Mouse (Mus musculus): ENCODE data around the gene Klf3.
"Not testable (repeated sequence)": the region's sequence is repeated elsewhere in the genome, so short reads cannot be mapped to it uniquely, and the experiment has no call there.

Gene Klf3

DNA sequence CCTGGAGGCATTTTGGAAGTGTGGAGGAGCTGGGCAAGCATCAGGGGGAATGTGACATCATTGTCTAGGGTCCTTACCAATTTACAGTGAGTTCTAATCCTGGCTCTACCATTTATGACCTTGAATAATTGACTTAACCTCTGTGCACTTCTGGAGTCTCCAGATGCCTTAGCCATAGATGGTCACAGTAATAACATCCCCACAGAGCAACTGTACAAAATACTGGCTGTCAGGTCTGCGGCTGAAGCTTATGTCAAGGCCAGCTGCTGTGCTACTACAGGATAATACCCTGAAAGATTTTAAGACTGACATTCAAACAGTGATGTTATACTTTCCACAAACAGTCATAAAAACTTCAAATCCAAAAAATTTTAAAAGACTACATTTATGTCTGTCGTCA lies 75.3 kb downstream of the Klf3 start:
- DNase-seq (ENCODE audit: low read depth), result no peak

- no peak for DNase-seq (ENCODE audit: low read depth)
Measured at GRCm38 (mm10) chr5:64879241-64879640, 76.1 kb downstream of the Klf3 start.

DNA sequence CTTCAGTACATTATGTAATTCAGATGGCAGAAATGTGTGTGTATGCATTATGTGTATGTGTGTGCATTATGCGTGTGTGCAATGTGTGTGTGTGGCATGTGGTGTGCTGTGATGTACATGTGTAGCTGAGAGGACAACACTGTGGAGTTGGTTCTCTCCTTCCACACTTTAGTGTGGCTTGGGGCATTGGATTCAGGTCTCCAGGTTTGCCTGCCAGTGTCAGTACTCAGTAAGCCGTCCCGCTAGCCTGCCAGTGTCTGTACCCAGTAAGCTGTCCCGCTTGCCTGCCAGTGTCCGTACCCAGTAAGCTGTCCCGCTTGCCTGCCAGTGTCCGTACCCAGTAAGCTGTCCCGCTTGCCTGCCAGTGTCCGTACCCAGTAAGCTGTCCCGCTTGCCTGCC lies 78.4 kb downstream of the Klf3 start:
- not testable (repeated sequence) for DNase-seq (ENCODE audit: low read depth)

DNA sequence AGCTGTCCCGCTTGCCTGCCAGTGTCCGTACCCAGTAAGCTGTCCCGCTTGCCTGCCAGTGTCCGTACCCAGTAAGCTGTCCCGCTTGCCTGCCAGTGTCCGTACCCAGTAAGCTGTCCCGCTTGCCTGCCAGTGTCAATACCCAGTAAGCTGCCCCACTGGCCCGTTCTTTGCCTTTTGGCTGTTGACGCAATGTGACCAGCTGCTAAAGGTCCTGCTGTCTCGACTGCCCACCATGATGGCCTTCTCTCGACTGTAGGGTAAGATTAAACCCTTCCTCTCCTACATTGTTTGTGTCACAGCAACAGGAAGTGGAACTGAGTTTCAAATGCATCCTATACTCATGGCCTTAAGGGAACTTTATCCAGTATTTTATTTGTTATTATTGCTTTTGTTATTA lies 78.8 kb downstream of the Klf3 start:
- DNase-seq (ENCODE audit: low read depth), result not testable (repeated sequence)

Data from naive thymus-derived CD4-positive, alpha-beta T cell, adult 2 months (primary cell).